Mouse (Mus musculus): ENCODE data around the gene Smarca4. TPM values are rescaled to one million over a fixed set of nuclear protein-coding genes. Genes with fewer than 3 reads are reported as not detected.
"Not testable (repeated sequence)": the region's sequence is repeated elsewhere in the genome, so short reads cannot be mapped to it uniquely, and the experiment has no call there.

Smarca4 gene
- total RNA-seq, 4 experiments from 2014 or later: 47.2 to 49.8 (median 49.3) TPM

DNA sequence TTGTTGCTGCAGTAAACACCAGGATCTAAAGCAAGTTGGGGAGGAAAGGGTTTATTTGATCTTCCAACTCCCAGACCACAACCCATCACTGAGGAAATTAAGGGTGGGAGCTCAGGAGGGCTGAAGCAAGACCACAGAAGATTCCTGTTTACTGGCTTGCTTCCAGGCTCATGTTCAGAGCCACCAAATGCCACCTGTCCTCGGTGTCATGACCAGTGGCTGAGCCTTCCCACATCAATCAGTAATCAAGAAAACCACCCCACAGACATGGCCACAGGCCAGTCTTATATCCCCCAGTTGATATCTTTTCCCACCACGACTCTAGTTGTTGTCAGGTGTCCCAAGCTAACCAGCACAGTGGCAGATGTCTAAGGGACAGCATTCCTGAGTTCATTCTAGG lies 37.3 kb downstream of the Smarca4 start:
- no peak for DNase-seq (ENCODE audit: low spot score)

DNA sequence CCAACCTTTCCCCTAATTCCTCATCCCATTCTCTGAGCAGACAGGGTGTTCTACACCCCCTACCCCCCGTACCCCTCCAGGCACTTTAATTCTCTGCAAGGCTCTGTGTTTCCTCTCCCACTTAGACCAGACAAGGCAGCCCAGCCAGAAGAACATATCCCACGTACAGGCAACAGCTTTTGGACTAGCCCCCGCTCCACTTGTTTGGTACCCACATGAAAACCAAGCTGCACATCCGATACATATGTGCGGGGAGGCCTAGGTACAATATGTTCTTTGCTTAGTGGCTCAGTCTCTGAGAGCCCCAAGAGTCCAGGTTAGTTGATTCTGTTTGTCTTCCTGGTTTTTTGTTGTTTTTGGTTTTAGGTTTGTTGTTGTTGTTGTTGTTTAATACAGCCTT lies 46.1 kb downstream of the Smarca4 start:
- DNase-seq (ENCODE audit: low spot score): no peak

DNA sequence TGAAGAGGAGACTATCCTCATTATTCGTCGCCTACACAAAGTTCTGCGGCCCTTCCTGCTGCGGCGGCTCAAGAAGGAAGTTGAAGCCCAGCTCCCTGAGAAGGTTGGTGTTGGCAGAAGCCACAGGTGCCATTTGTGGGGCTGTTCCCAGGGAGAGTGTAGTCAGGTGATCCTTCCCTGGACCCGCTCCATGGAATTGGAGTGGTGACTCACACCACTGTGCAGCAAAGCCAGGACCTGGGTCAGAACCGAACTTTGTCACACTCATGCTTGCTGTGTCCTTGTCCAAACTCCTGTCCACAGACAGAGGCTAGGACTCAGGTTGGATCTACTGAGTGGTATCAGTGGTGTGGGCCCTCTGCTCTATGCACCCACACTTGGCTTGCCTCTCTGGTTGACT lies 53.0 kb downstream of the Smarca4 start:
- peak; percentile 24 for DNase-seq (ENCODE audit: low spot score)

DNA sequence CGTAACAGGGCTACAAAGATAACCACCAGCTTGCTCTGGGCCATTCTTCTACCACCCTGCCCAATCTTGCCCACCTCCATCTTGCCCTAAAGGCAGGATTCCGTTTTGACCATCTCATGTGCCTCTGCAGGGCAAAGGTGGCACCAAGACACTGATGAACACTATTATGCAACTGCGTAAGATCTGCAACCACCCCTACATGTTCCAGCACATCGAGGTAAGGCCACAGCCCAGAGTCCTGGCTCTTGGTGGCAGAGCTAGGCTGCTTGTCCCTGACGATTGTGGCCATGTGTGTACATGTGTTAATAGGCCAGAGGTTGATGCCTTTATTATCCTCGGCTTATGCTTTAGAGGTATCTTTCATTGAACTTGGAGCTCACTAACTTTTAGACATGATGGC lies 54.4 kb downstream of the Smarca4 start:
- DNase-seq (ENCODE audit: low spot score): no peak

DNA sequence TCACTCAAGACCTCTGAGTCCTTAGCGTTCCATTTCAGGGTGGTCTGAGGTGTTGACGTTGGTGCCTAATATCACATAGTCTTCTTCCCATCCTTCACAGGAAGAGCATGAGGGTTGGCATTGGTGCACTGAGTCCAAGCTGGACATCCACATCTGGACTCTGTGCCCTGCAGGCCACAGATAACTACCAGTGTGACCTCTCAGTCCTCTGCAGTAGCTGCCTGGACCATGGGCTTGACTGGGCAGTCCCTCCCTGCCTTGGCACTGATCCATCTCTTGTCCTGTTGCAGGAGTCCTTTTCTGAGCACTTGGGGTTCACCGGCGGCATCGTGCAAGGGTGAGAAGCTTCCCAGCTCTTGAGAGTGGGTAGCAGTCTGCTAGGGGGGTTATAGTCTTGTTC lies 55.8 kb downstream of the Smarca4 start:
- DNase-seq (ENCODE audit: low spot score): no peak

DNA sequence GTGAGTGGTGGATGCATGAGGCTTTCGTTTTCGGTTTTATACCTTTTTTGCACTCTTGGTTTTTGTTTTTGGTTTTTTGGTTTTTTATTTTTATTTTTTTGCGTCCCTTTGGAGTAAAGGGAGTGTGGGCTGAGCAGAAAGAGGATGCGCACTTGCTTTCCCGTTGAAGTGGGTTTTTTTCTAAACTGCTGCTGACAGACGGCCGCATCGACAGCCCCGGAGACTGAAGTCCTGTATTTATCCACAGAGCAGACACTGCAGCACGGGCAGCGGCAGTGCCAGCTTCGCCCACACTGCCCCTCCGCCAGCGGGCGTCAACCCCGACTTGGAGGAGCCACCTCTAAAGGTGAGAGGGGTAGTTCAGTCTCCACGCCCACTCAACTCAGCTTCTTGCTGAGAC lies 61.7 kb downstream of the Smarca4 start:
- no peak for DNase-seq (ENCODE audit: low spot score)

DNA sequence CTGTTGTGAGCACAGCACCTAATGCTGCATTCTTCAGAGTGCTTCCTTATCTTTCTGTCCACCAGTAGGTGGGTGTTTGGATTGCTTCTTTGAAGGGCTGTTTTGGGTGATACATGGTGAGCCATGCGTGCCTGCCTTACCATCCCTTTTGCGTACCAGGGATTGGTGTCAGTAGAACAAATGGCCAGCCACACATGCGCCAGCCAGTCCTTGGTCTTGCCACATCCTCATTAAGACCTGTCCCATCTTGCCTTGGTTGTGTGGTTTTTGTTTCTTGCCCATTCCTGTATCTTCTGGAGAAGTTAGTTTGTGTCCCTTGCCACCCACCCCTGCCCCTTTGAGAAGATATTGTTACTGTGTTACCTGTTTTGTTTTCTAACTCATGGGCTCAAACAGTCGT lies 64.5 kb downstream of the Smarca4 start:
- DNase-seq (ENCODE audit: low spot score): no peak

DNA sequence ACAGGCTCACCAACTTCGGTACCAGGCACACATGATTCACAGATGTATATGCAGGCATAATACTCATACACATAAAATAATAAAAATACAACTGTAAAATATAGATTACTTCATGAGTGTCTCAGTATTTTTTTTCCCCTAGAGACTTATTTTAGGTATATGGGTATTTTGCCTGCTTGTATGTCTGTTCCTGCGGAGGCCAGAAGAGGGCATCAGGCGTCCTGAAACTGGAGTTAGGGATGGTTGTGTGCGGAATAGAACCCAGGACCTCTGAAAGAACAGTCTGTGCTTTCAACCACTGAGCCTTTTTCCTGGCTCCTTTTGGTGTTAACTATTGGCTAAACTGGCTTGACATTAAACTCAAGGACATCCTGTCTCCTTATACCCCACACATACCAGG lies 66.9 kb downstream of the Smarca4 start:
- DNase-seq (ENCODE audit: low spot score): no peak

DNA sequence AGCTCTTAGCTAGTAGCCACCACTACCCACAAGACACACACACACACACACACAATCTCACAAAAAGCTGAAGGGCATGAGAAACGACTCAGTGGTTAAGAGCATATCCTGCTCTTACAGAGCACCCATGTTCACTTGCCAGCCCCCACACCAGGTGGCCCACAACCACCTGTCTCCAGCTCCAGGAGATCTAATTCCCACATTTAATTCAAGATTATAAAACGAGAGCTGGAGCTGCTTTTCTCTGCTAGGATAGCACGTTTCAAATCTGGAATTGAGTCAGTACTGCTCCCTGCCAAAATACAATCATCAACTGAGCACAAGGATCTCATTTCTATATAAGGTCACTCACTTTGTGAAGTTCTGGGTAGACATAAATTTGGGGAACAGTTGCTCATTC lies 67.9 kb downstream of the Smarca4 start:
- no peak for DNase-seq (ENCODE audit: low spot score)

DNA sequence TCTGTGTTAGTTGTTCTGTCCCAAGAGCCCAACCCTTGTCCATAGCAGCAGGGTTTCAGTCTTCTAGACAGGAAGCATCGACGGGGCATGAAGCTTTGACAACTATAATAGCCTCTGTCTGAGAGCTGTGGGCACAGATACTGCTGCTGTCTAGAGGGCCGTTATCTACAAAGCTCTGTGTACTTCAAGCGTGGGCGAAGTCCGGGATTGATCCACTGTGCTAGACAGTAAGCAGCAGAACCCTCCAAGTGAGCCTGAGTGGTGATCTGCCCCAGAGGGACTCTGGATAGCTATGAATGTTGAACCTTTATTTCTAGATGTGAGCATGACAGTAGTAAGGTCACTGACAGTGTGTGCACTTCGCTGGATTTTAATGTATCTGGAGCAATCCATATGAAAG lies 72.6 kb downstream of the Smarca4 start:
- no peak for DNase-seq (ENCODE audit: low spot score)

DNA sequence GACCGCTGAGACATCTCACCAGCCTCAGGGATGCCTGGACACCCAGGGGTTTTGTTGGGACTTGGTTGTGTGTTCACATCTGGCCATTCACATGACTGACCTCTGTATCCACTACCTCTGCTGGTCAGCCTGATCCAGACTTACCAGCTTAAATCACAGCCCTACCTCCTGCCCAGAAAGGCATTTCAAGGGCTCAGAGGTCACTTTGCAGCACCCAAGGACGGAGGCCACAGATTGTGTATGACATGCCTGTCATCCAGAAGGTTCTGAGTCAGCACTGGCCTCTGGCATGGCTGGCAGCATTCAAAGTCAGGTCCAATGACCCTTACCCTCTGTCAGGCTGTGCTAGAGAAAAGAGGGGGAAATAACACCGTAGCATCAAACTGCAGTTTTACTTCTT lies 74.1 kb downstream of the Smarca4 start:
- DNase-seq (ENCODE audit: low spot score): no peak

DNA sequence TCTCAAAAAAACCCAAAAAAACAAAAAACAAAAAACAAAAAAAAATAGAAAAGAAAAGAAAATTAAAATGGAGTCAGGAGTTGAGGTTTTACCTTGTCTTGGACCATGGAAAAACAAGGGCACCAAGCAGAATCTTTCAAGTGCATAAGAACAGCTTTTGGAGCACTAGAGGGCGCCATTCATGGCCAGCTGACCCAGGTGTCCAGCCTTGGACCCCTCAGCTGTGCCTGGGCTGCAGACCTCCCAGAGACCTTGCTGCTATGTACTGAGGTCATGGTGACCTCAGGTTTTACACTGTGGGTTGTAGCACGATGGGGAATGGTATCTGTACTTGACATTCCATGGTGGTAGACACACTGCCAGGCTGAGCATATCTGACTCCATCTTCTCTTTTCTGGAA lies 75.9 kb downstream of the Smarca4 start:
- no peak for DNase-seq (ENCODE audit: low spot score)

DNA sequence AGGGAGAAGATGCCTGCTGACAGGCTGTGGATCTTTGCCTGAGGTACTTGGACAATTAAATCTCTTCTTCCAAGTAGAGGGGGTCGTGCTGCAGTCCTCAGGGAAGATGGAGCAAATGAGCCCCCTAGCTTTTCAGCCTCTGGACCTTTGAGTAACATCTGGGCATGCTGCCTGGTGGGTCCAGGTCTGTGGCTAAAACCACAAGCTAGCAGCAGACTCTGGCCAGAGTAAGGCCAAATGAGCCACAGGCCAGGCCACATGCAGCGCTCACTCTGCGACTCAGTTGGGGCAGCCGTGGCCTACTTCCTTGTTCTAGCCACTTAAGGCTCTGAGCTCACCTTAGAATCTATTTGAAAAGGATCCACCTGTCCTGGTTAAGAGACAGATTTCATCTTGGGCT lies 76.5 kb downstream of the Smarca4 start:
- DNase-seq (ENCODE audit: low spot score): no peak

DNA sequence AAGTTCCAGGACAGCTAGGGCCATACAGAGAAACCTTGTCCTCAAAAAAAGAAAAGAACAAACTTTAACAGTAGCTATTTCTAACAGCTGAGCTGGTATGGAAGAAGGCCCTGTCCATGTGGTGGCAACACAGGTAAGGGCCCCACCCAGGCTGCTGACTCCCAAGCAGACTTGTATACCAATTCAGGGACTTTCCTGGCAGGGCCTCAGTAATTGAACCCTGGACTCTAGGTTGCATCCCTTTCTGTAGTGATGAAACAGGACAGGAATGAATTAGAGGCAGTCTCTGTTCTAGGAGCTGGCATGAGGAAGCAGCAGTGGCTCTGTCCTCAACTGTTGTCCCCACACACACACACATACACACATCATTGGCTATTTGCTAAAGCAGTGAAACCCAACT lies 78.1 kb downstream of the Smarca4 start:
- DNase-seq (ENCODE audit: low spot score): no peak

DNA sequence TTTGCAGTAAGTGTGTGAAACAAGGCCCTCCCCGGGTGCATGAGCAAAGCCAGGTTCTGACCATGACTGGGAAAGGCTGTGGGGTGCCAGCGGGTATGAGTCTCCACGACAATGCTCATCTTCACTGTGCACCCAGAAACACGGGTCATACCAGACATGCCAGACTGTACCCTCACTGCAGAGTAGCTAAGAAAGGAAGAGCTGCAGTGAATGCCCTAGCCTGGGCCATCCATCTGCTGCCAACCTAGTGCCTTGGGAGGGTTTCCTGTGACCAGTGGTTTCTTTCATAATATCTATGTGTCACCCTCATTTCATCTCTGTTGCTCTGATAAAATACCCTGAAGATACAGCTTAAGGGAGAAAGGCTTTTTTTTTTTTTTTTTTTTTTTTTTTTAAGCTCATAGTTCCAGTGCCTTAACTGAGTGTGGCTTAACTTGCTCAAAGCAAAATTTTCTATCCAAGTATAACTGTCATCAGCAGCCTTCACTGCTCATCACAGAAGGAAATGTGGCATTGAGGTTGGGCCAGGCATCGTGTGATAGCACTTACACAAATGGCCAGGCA lies 79.3 kb downstream of the Smarca4 start:
- no peak for DNase-seq (ENCODE audit: low spot score)

DNA sequence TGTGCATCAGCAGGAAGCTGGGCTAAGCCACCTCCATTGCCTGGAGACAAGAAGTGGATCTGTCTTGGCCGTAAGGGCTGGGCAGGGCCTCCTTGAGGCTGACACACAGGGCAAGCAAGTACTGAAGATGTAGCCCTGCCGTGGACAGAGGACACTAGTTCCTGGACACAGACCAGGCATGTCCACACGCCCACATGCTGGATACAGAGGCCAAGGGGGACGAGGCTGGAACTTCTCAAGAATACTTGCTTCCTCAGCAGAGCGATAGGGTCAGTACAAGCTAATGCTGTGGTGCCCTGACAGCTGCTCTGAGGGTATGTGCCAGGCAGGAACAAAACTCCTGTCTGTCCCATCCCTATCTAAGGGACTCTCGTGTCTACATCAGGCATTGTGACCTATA lies 81.2 kb downstream of the Smarca4 start:
- no peak for DNase-seq (ENCODE audit: low spot score)

DNA sequence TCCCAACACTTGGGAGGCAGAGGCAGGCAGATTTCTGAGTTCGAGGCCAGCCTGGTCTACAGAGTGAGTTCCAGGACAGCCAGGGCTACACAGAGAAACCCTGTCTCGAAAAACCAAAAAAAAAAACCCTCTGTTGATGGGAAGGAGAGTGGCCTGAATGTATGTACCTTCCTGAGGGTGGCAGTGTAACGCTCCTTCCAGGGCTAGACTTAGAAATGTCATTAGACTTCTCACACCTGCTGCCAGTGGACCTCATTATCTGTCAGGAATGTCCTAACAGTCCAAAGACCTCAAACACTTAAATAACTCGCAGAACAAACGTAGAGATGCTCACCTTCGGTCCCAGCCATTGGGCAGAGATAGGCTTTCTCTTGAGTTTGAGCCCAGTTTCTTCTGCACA lies 83.3 kb downstream of the Smarca4 start:
- DNase-seq (ENCODE audit: low spot score): not testable (repeated sequence)

DNA sequence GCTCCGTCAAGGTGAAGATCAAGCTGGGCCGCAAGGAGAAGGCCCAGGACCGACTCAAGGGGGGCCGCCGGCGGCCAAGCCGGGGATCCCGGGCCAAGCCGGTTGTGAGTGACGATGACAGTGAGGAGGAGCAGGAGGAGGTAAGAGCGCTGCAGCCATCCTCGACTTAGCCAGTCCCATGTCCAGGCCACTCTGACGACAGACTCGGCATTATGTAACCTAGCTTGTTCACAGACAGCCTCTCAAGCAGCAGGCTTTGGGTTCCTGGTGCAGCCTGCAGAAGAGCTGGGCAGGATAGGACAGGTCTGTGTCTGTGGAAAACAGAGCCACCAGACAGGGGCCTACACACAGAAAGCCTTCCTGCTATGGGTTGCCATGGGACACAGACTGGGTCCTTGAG lies 85.1 kb downstream of the Smarca4 start:
- no peak for DNase-seq (ENCODE audit: low spot score)

DNA sequence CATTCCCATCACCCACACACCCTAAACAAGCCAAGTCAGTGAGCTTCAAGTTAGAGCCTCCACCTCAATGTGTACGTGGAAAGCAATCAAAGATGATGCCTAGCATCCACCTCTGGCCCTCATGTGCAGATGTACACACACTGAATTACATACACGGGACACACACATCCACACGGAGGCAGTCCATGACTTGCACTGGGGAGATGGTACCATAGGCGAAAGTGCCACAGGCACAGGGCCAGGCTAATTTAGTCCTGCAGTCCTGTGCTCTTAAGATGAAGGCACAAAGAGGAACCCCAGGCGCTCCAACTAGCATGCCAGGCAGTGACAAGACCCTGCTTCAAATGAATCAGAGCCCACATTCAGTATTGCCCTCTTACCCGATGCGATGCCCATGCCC lies 87.5 kb downstream of the Smarca4 start:
- DNase-seq (ENCODE audit: low spot score): no peak

DNA sequence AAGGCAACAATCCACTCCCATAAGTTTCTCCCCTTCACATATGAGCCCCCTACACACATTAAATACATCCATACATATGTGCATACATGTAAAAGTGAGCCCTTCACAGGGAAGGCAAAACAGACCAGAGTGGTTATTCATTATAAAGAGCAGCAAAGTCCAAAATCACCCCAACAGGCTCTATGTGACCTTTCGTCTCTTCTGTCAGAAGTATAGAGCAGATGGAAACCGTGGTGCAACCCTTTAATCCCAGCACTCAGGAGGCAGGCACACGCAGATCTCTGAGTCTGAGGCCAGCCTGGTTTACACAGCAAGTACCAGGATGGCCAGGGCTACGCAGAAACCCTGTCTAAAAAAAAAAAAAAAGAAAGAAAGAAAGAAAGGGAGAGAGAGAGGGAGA lies 90.1 kb downstream of the Smarca4 start:
- no peak for DNase-seq (ENCODE audit: low spot score)

DNA sequence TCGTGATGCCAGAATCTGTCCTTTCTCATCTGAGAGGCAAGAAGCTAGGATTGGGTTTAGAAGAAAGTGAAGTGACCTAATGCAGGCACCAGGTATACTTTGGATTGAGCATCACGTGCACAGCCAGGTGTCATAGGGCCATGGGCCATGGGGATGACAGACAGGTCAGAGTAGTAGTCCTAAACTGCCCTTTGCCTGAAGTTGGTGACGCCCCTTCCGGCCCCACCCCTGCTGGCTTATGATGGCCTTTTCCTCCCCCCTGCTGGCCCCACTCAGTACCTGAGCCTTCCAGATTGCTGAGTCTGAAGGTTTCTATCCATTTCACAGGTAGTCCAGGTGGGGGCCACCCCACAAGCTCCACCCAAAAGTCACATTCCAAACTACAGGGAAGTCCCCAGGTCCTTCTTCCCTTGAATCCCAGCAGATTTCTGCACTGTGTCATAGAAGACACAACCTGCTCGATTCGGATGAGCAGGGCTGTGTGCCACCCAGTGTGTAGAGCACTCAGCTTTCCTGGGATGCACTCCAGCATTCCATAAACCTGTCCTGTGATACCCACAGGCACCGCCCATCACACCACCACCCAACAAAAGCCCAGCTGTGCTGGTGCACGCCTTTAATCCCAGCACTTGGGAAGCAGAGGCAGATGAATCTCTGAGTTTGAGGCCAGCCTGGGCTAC lies 90.8 kb downstream of the Smarca4 start:
- no peak for DNase-seq (ENCODE audit: low spot score)

DNA sequence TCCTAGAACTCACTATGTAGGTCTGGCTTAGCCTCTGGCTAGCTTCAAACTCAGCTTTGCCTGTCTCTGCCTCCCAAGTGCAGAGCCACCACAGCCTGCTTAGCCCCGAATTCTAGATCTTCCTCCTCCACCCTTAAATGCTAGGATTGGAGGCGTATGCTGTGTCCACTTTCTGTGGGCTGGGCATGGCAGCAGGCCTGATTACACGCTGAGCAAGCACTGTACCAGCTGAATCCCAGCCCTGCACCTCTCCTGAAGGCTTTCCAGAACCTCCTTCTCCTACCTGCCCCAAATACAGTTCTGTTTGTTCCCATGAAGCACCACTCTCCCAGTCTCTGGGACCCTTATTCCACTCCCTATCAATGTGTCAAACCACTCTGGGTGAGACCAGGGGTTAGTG lies 93.4 kb downstream of the Smarca4 start:
- no peak for DNase-seq (ENCODE audit: low spot score)

DNA sequence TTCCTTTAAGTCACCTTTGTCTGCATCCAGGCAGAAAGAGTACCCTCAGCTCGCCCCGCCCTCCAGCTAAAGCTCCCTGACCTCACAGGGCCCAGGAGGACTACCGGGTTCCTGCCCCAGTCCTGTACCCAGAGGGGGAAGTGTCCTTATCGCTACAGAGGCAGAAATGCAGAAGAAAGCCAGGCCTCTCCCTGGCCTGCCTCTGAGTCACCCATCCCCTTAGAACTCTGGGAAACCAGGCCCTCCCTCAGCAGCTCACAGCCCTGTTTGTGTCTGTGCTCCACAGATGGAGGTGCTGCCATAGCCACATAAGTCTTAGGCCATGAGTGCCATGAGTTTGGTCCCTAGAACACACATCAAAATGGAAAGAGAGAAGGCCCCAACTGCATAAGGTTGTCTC lies 99.3 kb downstream of the Smarca4 start:
- no peak for DNase-seq (ENCODE audit: low spot score)

DNA sequence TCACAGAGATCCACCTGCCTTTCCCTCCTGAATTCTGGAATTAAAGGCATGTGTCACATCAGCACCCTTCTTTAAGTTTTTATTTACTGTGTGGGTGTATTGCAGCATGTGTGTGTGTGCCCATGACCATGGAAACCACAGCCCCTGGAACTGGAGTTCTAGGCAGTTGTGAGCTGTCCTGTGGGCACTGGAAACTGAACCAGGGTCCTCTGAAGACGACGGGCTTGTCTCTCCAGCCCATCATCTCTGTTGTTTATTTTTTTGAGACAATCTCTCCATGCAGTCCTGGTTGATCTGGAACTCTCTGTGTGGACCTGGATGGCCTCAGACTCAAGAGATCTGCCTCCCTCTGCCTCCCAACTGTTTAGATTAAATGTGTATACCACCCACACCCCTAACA lies 101.0 kb downstream of the Smarca4 start:
- DNase-seq (ENCODE audit: low spot score): no peak
